Mouse (Mus musculus): ENCODE results near the gene Kcnip2. TPM values are rescaled to one million over a fixed set of nuclear protein-coding genes. Genes with fewer than 3 reads are reported as not detected.

Gene Kcnip2
- total RNA-seq (2018; cell fraction: chromatin; rRNA removed), result 1 to 10 TPM in 10 of 26 experiments, under 1 TPM in 9, not detected in 7; 0.46 to 2.7 (median 1.1) TPM
- under 1 TPM in 1 of 26 experiments, not detected in 25; 0.39 TPM for total RNA-seq (2018; cell fraction: cytosol; rRNA removed)
- 1 to 10 TPM in 4 of 26 experiments, under 1 TPM in 17, not detected in 5; 0.23 to 3.8 (median 0.62) TPM for total RNA-seq (2018; cell fraction: nucleus; rRNA removed)
- polyA plus RNA-seq (2018), result not detected in 3 replicates

DNA sequence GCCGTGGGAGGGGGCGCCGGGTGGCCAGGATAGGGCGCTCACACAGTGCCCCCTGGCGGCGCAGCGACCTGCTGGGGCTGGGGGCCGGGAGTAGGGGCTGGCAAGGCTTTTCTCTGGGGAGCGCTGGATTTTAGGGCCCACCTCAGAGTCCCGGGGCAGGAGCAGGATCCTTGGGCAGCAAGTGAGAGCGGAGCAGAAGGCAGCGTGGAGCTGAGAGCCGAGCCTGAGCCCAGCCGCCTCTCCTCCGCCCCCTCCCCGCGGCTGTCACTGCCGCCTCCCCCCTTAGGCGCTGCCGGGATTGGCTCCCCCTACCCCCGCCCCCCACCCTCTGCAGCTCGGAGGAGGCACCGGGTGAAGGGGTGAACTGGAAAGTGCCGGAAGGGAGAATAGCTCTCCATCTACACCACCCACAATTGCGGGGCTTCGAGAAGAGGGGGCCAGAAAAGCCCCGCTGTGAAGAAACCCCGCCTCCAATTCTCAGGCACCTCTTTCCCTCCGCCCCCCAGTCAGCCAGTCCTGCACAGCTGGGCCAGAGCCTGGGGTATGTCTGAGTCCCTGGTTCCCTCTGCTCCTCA is at the start of gene Kcnip2:
Gene Kcnip2, minus strand, starts transcription at position 231 of the 575 bp plus-strand sequence.
- Histone ChIP-seq H3K4me3 (ENCODE audit: inconsistent target) (no peak within 1 kb of the TSS), H3K79me2 (ENCODE audit: inconsistent target) (no peaks in the 10 kb centered on the region), H3K36me3 (ENCODE audit: inconsistent target) (no peaks in the 10 kb centered on the region; the same call in 1 of the 2 replicates), H3K27ac (no peak within 1 kb of the TSS)
- WGBS (ENCODE audit: missing documents), result 9% methylated on average over 27 of the region's 29 CpGs

GRCm38 (mm10) chr19:45855284-45855920 is 39.5 kb upstream of the Kcnip2 start:
- Histone ChIP-seq H3K36me3 (ENCODE audit: inconsistent target) (no peaks in the 10 kb centered on the region), H3K4me3 (ENCODE audit: inconsistent target) (no peak overlapping the region), H3K27ac (no peak overlapping the region), H3K79me2 (ENCODE audit: inconsistent target) (no peaks in the 10 kb centered on the region)
- WGBS (ENCODE audit: missing documents), result 64% methylated on average over 8 of the region's 8 CpGs

DNA sequence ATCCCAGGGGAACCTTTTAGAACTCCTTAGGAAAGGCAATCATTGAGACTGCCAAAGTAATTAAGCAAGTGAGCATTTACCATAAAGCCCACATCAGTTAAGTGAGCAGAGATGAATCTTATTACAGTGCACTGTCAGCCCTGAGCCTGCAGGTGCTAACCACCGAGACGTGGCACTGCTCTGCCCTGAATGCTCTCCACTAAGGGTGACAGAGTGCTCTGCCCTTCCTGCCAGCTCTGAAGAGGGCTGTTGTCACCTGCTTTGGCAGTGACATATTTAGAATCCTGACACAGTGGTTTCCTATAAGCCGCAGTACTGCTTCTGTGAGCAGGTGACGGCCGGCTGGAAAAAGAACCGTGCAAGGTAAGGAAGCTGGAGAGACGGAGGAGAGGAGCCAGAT is 38.7 kb upstream of the Kcnip2 start:
- 75% methylated on average over 7 of the region's 7 CpGs for WGBS (ENCODE audit: missing documents)
- H3K27ac ChIP-seq, result no peak overlapping the region
- no peaks in the 10 kb centered on the region for H3K36me3 ChIP-seq (ENCODE audit: inconsistent target)
- no peak overlapping the region for H3K4me3 ChIP-seq (ENCODE audit: inconsistent target)
- H3K79me2 ChIP-seq (ENCODE audit: inconsistent target), result no peaks in the 10 kb centered on the region

GRCm38 (mm10) chr19:45847733-45848093 is 31.9 kb upstream of the Kcnip2 start:
- Histone ChIP-seq H3K4me3 (ENCODE audit: inconsistent target) (no peak overlapping the region), H3K36me3 (ENCODE audit: inconsistent target) (no peaks in the 10 kb centered on the region), H3K79me2 (ENCODE audit: inconsistent target) (no peaks in the 10 kb centered on the region), H3K27ac (no peak overlapping the region)
- WGBS (ENCODE audit: missing documents), result 100% methylated on average over 4 of the region's 4 CpGs

DNA sequence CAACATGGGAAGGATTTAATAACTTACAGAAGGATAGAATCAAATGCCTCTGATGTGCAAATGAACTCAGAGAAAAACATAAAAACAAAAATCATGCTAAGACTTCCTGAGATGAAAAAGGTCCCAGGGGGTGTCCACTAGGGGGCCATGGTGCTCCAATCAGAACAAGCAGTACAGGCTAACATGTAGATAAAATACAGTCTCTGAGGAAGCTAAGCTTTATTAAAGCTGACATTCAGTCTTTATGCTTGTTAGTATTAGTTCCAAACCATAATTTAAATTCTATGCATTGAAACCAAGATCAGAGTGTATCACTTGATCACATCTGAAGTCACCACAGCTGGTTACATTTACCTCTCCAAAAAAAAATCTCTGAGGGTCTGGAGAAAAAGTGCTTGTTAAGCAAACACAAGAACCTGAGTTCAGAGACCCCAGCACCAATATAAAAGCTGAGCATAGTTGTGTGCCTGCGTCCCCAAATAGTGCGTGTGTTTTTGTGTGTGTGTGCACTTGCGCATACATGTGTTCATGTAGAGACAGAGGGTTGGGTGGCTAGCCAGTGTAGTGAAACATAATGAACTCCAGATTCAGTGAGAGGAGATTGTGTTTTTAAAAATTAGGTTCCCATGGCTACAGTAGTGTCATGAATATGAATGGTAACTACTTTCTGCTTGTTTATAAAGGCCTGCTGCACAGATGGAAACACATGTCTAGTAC is 31.3 kb upstream of the Kcnip2 start:
- Histone ChIP-seq H3K36me3 (ENCODE audit: inconsistent target) (no peaks in the 10 kb centered on the region), H3K4me3 (ENCODE audit: inconsistent target) (no peak overlapping the region), H3K79me2 (ENCODE audit: inconsistent target) (no peaks in the 10 kb centered on the region), H3K27ac (no peak overlapping the region)
- 97% methylated on average over 3 of the region's 3 CpGs for WGBS (ENCODE audit: missing documents)

GRCm38 (mm10) chr19:45844209-45844608 is 28.3 kb upstream of the Kcnip2 start:
- no peak overlapping the region for H3K4me3 ChIP-seq (ENCODE audit: inconsistent target)
- no peaks in the 10 kb centered on the region for H3K36me3 ChIP-seq (ENCODE audit: inconsistent target)
- no peak overlapping the region for H3K27ac ChIP-seq
- 73% methylated on average over 3 of the region's 3 CpGs for WGBS (ENCODE audit: missing documents)
- H3K79me2 ChIP-seq (ENCODE audit: inconsistent target), result no peaks in the 10 kb centered on the region

GRCm38 (mm10) chr19:45843424-45843823 is 27.6 kb upstream of the Kcnip2 start:
- H3K79me2 ChIP-seq (ENCODE audit: inconsistent target), result no peaks in the 10 kb centered on the region
- H3K4me3 ChIP-seq (ENCODE audit: inconsistent target), result no peak overlapping the region
- peak overlapping the region; percentile 43 for H3K27ac ChIP-seq
- H3K36me3 ChIP-seq (ENCODE audit: inconsistent target), result no peaks in the 10 kb centered on the region
- 6% methylated on average over 10 of the region's 10 CpGs for WGBS (ENCODE audit: missing documents)

DNA sequence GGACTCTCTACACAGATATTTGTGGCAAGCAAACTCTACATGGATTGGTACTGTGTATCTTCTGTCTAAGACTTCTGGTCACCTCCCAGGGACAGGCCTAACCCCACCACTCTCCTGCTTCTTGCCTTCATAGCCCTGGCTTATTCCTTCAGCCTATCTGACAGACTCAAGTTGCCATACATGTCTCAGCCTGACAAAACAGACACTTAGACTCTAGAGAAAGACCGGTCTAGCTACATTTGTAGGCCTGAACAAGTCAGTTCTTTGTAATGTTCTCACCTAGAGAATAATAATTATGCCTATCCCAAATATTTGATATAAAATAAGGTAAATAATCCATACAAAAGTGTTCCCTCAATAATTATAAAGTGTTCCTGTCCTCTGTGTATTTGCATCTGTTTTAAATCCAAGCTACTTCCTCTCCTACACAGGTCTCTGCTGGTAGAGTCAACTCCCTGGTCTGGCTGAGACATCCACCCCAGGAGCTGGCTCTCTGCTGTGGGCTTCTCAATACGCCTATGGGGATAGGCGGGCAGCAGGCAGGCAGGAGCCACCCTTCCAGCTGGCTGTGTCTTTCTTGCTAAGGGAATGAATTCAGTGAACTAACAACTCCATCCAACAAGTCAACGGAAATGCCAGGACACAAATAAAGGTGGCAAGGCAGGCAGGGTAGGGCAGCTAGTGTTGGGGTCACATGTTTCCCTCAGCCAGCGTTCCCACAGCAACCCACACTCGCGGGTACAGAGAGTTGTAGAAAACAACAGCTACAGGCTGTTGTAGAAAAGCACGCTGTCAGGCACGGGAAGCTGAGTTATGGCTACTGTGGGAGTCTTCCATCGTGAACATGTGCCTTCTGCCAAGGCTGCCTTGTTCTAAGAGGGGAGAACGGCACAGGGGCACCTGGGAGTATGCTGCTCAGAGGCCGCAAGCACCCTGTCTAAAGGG is 21.5 kb upstream of the Kcnip2 start:
- H3K4me3 ChIP-seq (ENCODE audit: inconsistent target), result no peak overlapping the region
- H3K27ac ChIP-seq, result no peak overlapping the region
- WGBS (ENCODE audit: missing documents), result 73% methylated on average over 12 of the region's 12 CpGs
- no peaks in the 10 kb centered on the region for H3K36me3 ChIP-seq (ENCODE audit: inconsistent target)
- H3K79me2 ChIP-seq (ENCODE audit: inconsistent target), result no peaks in the 10 kb centered on the region

- H3K79me2 ChIP-seq (ENCODE audit: inconsistent target), result no peaks in the 10 kb centered on the region
- H3K27ac ChIP-seq, result no peak overlapping the region
- no peak overlapping the region for H3K4me3 ChIP-seq (ENCODE audit: inconsistent target)
- no peaks in the 10 kb centered on the region for H3K36me3 ChIP-seq (ENCODE audit: inconsistent target)
- WGBS (ENCODE audit: missing documents), result 88% methylated on average over 10 of the region's 10 CpGs
Measured at GRCm38 (mm10) chr19:45835490-45835889, 19.6 kb upstream of the Kcnip2 start.

GRCm38 (mm10) chr19:45833665-45834064 is 17.8 kb upstream of the Kcnip2 start:
- WGBS (ENCODE audit: missing documents), result 87% methylated on average over 10 of the region's 10 CpGs
- Histone ChIP-seq H3K27ac (no peak overlapping the region), H3K36me3 (ENCODE audit: inconsistent target) (no peaks in the 10 kb centered on the region), H3K79me2 (ENCODE audit: inconsistent target) (no peaks in the 10 kb centered on the region), H3K4me3 (ENCODE audit: inconsistent target) (no peak overlapping the region)

- no peak overlapping the region for H3K27ac ChIP-seq
- 38% methylated on average over 2 of the region's 2 CpGs for WGBS (ENCODE audit: missing documents)
- H3K36me3 ChIP-seq (ENCODE audit: inconsistent target), result no peaks in the 10 kb centered on the region
- no peaks in the 10 kb centered on the region for H3K79me2 ChIP-seq (ENCODE audit: inconsistent target)
- no peak overlapping the region for H3K4me3 ChIP-seq (ENCODE audit: inconsistent target)
Measured at GRCm38 (mm10) chr19:45830679-45831078, 14.8 kb upstream of the Kcnip2 start.

DNA sequence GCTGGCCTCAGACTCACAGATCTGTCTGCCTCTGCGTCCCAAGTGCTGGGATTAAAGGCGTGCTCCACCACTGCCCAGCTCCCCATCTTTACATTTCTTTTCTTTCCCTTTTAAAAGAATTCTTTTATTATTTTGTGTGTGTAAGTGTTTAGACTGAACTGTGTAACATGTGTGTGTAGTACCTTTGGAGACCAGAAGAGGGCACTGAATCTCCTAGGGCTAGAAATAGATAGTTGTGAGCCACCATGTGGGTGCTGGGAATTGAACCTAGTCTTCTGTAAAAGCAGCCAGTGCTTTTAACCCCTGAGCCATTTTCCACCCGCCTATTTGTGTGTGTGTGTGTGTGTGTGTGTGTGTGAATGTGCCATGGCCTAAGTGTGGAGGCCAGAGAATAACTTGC is 11.9 kb upstream of the Kcnip2 start:
- H3K36me3 ChIP-seq (ENCODE audit: inconsistent target), result no peaks in the 10 kb centered on the region
- 94% methylated on average over 3 of the region's 3 CpGs for WGBS (ENCODE audit: missing documents)
- no peaks in the 10 kb centered on the region for H3K79me2 ChIP-seq (ENCODE audit: inconsistent target)
- H3K4me3 ChIP-seq (ENCODE audit: inconsistent target), result no peak overlapping the region
- no peak overlapping the region for H3K27ac ChIP-seq

DNA sequence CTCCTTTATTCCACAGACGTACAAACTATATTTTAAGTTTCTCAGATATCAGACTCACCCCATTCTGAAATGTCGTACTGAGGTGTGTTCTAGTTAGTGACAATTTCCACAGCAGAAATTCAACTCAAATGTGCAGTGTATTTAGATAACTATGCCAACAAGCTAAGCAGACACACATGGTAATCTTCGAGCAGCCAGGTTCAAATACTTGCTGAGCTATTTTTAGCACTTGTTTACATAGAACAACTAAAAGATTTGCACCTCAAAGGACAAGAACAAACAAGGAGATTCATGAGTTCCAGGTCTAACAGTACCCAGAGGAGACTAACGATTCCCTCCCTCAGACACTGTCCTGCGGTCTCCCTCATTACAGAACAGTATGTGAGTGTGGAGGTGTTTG is 11.3 kb upstream of the Kcnip2 start:
- no peaks in the 10 kb centered on the region for H3K36me3 ChIP-seq (ENCODE audit: inconsistent target)
- H3K79me2 ChIP-seq (ENCODE audit: inconsistent target), result no peaks in the 10 kb centered on the region
- H3K27ac ChIP-seq, result no peak overlapping the region
- no peak overlapping the region for H3K4me3 ChIP-seq (ENCODE audit: inconsistent target)
- WGBS (ENCODE audit: missing documents), result 95% methylated on average over 5 of the region's 5 CpGs

- H3K4me3 ChIP-seq (ENCODE audit: inconsistent target), result no peak overlapping the region
- no peaks in the 10 kb centered on the region for H3K36me3 ChIP-seq (ENCODE audit: inconsistent target)
- 96% methylated on average over 3 of the region's 3 CpGs for WGBS (ENCODE audit: missing documents)
- H3K79me2 ChIP-seq (ENCODE audit: inconsistent target), result no peaks in the 10 kb centered on the region
- H3K27ac ChIP-seq, result no peak overlapping the region
Measured at GRCm38 (mm10) chr19:45826146-45826545, 10.3 kb upstream of the Kcnip2 start.

All from macrophage (primary cell).